Mouse (Mus musculus): ENCODE measurements around the gene Atxn1. TPM values are rescaled to one million over a fixed set of nuclear protein-coding genes. Genes with fewer than 3 reads are reported as not detected.
A peak's percentile ranks its signal among the peaks of the same experiment; 100 is the strongest.

Atxn1 gene
- total and polyA plus RNA-seq, 3 experiments = 7.5 to 30.1 (median 27.3) TPM

- Histone ChIP-seq H3K4me3 (no peak overlapping the region), H3K9ac (ENCODE audit: low read depth, low read length) (no peak overlapping the region), H3K79me2 (replicated peaks; ENCODE audit: control insufficient read depth, insufficient read depth, low read length) (no peaks in the 10 kb centered on the region), H3K36me3 (ENCODE audit: control insufficient read depth, insufficient read depth, low read length) (peaks cover 8% of the 10 kb centered on the region), H3K4me1 (ENCODE audit: control insufficient read depth, insufficient read depth, low read length) (peaks cover 4% of the 10 kb centered on the region), H3K27me3 (ENCODE audit: control insufficient read depth, insufficient read depth, low read length) (no peaks in the 10 kb centered on the region), H3K27ac (no peak overlapping the region)
- intact Hi-C loops (cut with DNase I) = no loop called here
- WGBS = 53% methylated on average over 5 of the region's 5 CpGs
- TF ChIP-seq EP300 (IDR thresholded peaks at IDR 0.05; ENCODE audit: insufficient read depth, low read depth, low read length) = no peak
- TF ChIP-seq CTCF (IDR thresholded peaks at IDR 0.05) = no peak
- TF ChIP-seq POLR2A (IDR thresholded peaks at IDR 0.05; ENCODE audit: insufficient read depth, low read depth, low read length) = no peak
- no peak for DNase-seq
Measured at GRCm38 (mm10) chr13:45640431-45640830, 324.4 kb downstream of the Atxn1 start.

- 68% methylated on average over 1 of the region's 1 CpGs for WGBS
Measured at GRCm38 (mm10) chr13:45638281-45638680, 326.5 kb downstream of the Atxn1 start.

GRCm38 (mm10) chr13:45637324-45637723 lies 327.5 kb downstream of the Atxn1 start:
- no peak overlapping the region for H3K27ac ChIP-seq
- no peak overlapping the region for H3K4me3 ChIP-seq
- no peak for TF ChIP-seq EP300 (IDR thresholded peaks at IDR 0.05; ENCODE audit: insufficient read depth, low read depth, low read length)
- TF ChIP-seq POLR2A (IDR thresholded peaks at IDR 0.05; ENCODE audit: insufficient read depth, low read depth, low read length) = no peak
- peak; percentile 95 for TF ChIP-seq CTCF (IDR thresholded peaks at IDR 0.05)
- H3K9ac ChIP-seq (ENCODE audit: low read depth, low read length) = no peak overlapping the region
- peaks cover 11% of the 10 kb centered on the region for H3K4me1 ChIP-seq (ENCODE audit: control insufficient read depth, insufficient read depth, low read length)
- H3K27me3 ChIP-seq (ENCODE audit: control insufficient read depth, insufficient read depth, low read length) = no peaks in the 10 kb centered on the region
- H3K79me2 ChIP-seq (replicated peaks; ENCODE audit: control insufficient read depth, insufficient read depth, low read length) = no peaks in the 10 kb centered on the region
- DNase-seq = peak in 1 of 2 experiments; percentile 57
- 44% methylated on average over 8 of the region's 8 CpGs for WGBS
- intact Hi-C loops (cut with DNase I) = loop anchor here (2.0 kb wide), 2 partner anchors 25 to 65 kb away; no protein-coding TSS in a partner anchor
- peaks cover 6% of the 10 kb centered on the region for H3K36me3 ChIP-seq (ENCODE audit: control insufficient read depth, insufficient read depth, low read length)

More at GRCm38 (mm10) chr13:45638281-45638680, 326.5 kb downstream of the Atxn1 start:
- TF ChIP-seq EP300 (IDR thresholded peaks at IDR 0.05; ENCODE audit: insufficient read depth, low read depth, low read length) (no peak), POLR2A (IDR thresholded peaks at IDR 0.05; ENCODE audit: insufficient read depth, low read depth, low read length) (no peak), CTCF (IDR thresholded peaks at IDR 0.05) (no peak)
- Histone ChIP-seq H3K27ac (no peak overlapping the region), H3K4me1 (ENCODE audit: control insufficient read depth, insufficient read depth, low read length) (peaks cover 11% of the 10 kb centered on the region), H3K79me2 (replicated peaks; ENCODE audit: control insufficient read depth, insufficient read depth, low read length) (no peaks in the 10 kb centered on the region), H3K36me3 (ENCODE audit: control insufficient read depth, insufficient read depth, low read length) (peaks cover 7% of the 10 kb centered on the region), H3K9ac (ENCODE audit: low read depth, low read length) (no peak overlapping the region), H3K4me3 (no peak overlapping the region), H3K27me3 (ENCODE audit: control insufficient read depth, insufficient read depth, low read length) (no peaks in the 10 kb centered on the region)
- no peak for DNase-seq
- intact Hi-C loops (cut with DNase I) = no loop called here

GRCm38 (mm10) chr13:45636435-45636834 lies 328.4 kb downstream of the Atxn1 start:
- no peak for TF ChIP-seq CTCF (IDR thresholded peaks at IDR 0.05)
- no peak for TF ChIP-seq EP300 (IDR thresholded peaks at IDR 0.05; ENCODE audit: insufficient read depth, low read depth, low read length)
- no peak for TF ChIP-seq POLR2A (IDR thresholded peaks at IDR 0.05; ENCODE audit: insufficient read depth, low read depth, low read length)
- Histone ChIP-seq H3K27me3 (ENCODE audit: control insufficient read depth, insufficient read depth, low read length) (no peaks in the 10 kb centered on the region), H3K27ac (no peak overlapping the region), H3K79me2 (replicated peaks; ENCODE audit: control insufficient read depth, insufficient read depth, low read length) (no peaks in the 10 kb centered on the region), H3K4me1 (ENCODE audit: control insufficient read depth, insufficient read depth, low read length) (peaks cover 11% of the 10 kb centered on the region), H3K9ac (ENCODE audit: low read depth, low read length) (no peak overlapping the region), H3K36me3 (ENCODE audit: control insufficient read depth, insufficient read depth, low read length) (peaks cover 6% of the 10 kb centered on the region), H3K4me3 (no peak overlapping the region)
- 68% methylated on average over 3 of the region's 3 CpGs for WGBS
- intact Hi-C loops (cut with DNase I) = loop anchor here (2.0 kb wide), 2 partner anchors 24 to 64 kb away; no protein-coding TSS in a partner anchor
- DNase-seq = peak in 1 of 2 experiments; percentile 33

GRCm38 (mm10) chr13:45633918-45634317 lies 330.9 kb downstream of the Atxn1 start:
- Histone ChIP-seq H3K36me3 (ENCODE audit: control insufficient read depth, insufficient read depth, low read length) (peaks cover 9% of the 10 kb centered on the region), H3K27ac (no peak overlapping the region), H3K9ac (ENCODE audit: low read depth, low read length) (no peak overlapping the region), H3K27me3 (ENCODE audit: control insufficient read depth, insufficient read depth, low read length) (no peaks in the 10 kb centered on the region), H3K4me1 (ENCODE audit: control insufficient read depth, insufficient read depth, low read length) (peaks cover 17% of the 10 kb centered on the region), H3K4me3 (no peak overlapping the region), H3K79me2 (replicated peaks; ENCODE audit: control insufficient read depth, insufficient read depth, low read length) (no peaks in the 10 kb centered on the region)
- TF ChIP-seq POLR2A (IDR thresholded peaks at IDR 0.05; ENCODE audit: insufficient read depth, low read depth, low read length) (no peak), EP300 (IDR thresholded peaks at IDR 0.05; ENCODE audit: insufficient read depth, low read depth, low read length) (no peak), CTCF (IDR thresholded peaks at IDR 0.05) (peak; percentile 32)
- no peak for DNase-seq
- intact Hi-C loops (cut with DNase I) = loop anchor here (1.0 to 5.0 kb wide), 3 partner anchors 173 to 527 kb away; no protein-coding TSS in a partner anchor

- no peak for DNase-seq
- H3K36me3 ChIP-seq (ENCODE audit: control insufficient read depth, insufficient read depth, low read length) = peaks cover 16% of the 10 kb centered on the region
- no peak overlapping the region for H3K4me3 ChIP-seq
- no peaks in the 10 kb centered on the region for H3K27me3 ChIP-seq (ENCODE audit: control insufficient read depth, insufficient read depth, low read length)
- no peaks in the 10 kb centered on the region for H3K79me2 ChIP-seq (replicated peaks; ENCODE audit: control insufficient read depth, insufficient read depth, low read length)
- intact Hi-C loops (cut with DNase I) = loop anchor here (5.0 kb wide), 2 partner anchors 175 to 330 kb away; no protein-coding TSS in a partner anchor
- no peak overlapping the region for H3K9ac ChIP-seq (ENCODE audit: low read depth, low read length)
- TF ChIP-seq EP300 (IDR thresholded peaks at IDR 0.05; ENCODE audit: insufficient read depth, low read depth, low read length) = no peak
- peak; percentile 73 for TF ChIP-seq CTCF (IDR thresholded peaks at IDR 0.05)
- peaks cover 22% of the 10 kb centered on the region for H3K4me1 ChIP-seq (ENCODE audit: control insufficient read depth, insufficient read depth, low read length)
- 84% methylated on average over 3 of the region's 3 CpGs for WGBS
- no peak overlapping the region for H3K27ac ChIP-seq
Measured at GRCm38 (mm10) chr13:45632133-45632532, 332.7 kb downstream of the Atxn1 start.

Data from heart, adult 2 months (tissue).